Mouse (Mus musculus): ENCODE data around the gene Snx33.
"Not testable (repeated sequence)": the region's sequence is repeated elsewhere in the genome, so short reads cannot be mapped to it uniquely, and the experiment has no call there.

Gene Snx33

DNA sequence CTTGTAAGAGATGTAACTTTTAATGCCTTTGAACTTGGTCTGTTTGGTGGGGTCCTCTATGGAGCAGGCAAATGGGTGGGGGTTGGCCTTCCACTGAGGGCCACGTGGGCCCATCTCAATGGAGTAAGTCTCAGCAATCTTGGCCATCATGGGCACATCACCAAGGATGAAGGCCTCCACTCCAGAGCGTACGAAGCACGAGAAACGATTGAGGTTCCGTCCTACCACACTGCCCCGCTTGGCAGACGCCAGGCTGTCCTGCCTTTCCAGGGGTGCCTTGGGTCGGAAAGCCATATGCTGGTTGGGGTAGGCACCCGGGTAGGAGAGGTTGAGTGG is 2.2 kb downstream of the Snx33 start:
- no peak for DNase-seq (ENCODE audit: extremely low read depth, low read depth)

- no peak for DNase-seq (ENCODE audit: extremely low read depth, low read depth)
These were observed 2.7 kb downstream of the Snx33 start for GRCm38 (mm10) chr9:56925291-56926024.

- peak; percentile 26 for DNase-seq (ENCODE audit: extremely low read depth, low read depth)
These were observed 3.5 kb downstream of the Snx33 start for GRCm38 (mm10) chr9:56924651-56925027.

GRCm38 (mm10) chr9:56923841-56924650 is 4.1 kb downstream of the Snx33 start:
- no peak for DNase-seq (ENCODE audit: extremely low read depth, low read depth)

DNA sequence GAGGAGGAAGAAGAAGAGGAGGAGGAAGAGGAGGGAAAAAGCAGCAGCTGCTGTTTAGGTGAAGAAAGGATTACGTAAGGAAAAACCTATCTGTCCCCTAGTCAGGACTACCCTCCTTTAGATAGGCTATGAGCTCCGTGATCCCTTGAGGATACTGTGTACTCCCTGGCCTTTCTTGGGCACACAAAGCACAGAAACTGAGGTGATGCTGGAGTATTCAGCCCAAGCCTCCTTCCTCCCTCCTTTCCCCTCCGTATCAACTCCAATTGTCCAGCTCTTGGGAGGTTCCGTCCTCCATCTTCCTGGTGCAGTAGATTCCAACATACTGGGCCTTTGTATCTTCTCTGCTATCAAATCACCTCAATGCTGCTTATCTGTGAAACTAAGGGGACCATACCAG is 5.4 kb downstream of the Snx33 start:
- no peak for DNase-seq (ENCODE audit: extremely low read depth, low read depth)

- no peak for DNase-seq (ENCODE audit: extremely low read depth, low read depth)
These were observed 9.7 kb downstream of the Snx33 start for GRCm38 (mm10) chr9:56918466-56918865.

- DNase-seq (ENCODE audit: extremely low read depth, low read depth), result no peak
These were observed 11.0 kb downstream of the Snx33 start for GRCm38 (mm10) chr9:56917131-56917530.

GRCm38 (mm10) chr9:56915695-56916410 is 12.3 kb downstream of the Snx33 start:
- no peak for DNase-seq (ENCODE audit: extremely low read depth, low read depth)

- no peak for DNase-seq (ENCODE audit: extremely low read depth, low read depth)
These were observed 13.1 kb downstream of the Snx33 start for GRCm38 (mm10) chr9:56915116-56915515.

GRCm38 (mm10) chr9:56913991-56914390 is 14.2 kb downstream of the Snx33 start:
- DNase-seq (ENCODE audit: extremely low read depth, low read depth), result no peak

GRCm38 (mm10) chr9:56911017-56911416 is 17.2 kb downstream of the Snx33 start:
- DNase-seq (ENCODE audit: extremely low read depth, low read depth), result no peak

DNA sequence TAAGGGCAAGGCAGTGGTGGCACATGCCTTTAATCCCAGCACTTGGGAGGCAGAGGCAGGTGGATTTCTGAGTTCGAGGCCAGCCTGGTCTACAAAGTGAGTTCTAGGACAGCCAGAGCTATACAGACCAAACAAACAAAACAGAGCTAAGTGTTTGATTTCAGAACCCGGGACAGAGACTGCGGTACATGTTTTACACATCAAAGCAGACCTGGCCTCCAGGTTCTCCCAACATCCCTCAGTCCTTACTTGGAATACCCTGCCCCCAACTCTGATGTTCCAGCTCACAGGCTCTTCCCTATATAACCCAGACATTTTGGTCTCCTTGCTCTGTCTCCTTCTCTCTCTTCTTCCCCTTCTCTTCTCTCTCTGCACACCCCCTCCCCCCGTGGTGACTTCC is 18.2 kb downstream of the Snx33 start:
- DNase-seq (ENCODE audit: extremely low read depth, low read depth), result not testable (repeated sequence)

DNA sequence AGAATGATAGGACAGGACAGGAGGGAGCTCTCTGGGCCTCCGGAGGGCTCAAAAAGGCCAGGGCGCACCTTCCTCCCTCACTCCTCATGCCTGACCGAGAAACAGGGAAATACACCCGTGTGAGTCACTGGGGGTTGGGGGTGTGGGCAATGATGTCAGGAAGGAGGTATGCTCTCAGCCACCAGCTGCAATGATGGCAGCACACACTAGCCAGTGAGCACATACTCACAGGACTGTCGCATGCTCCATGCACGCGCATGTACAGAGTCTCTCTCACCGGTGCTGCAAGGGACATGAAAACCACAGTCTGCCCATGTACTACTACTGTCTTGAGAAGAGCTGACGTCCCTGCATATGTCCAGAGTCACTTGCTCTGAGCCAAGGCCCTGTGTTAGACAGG is 20.6 kb downstream of the Snx33 start:
- DNase-seq (ENCODE audit: extremely low read depth, low read depth), result no peak

GRCm38 (mm10) chr9:56903662-56904061 is 24.5 kb downstream of the Snx33 start:
- no peak for DNase-seq (ENCODE audit: extremely low read depth, low read depth)

DNA sequence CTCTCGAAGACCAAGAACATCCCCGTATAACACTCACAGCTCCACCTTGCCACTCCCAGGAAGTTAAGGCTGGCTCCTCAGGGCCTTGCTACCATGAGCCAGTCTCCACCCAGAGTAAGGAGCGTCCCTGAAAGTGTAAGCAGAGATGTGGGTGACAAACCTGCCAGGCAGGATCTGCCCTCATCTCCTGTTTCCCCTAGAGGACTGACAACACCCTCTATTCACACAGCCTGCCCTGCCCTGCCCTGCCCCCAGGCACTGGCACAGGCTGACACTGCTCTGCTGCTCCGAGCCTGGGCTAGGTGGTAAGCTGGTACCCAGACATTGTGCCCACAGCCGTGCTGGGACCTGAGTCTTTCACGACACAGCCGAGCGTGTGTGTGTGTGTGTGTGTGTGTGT is 27.0 kb downstream of the Snx33 start:
- DNase-seq (ENCODE audit: extremely low read depth, low read depth), result no peak

GRCm38 (mm10) chr9:56900571-56900970 is 27.6 kb downstream of the Snx33 start:
- no peak for DNase-seq (ENCODE audit: extremely low read depth, low read depth)

- DNase-seq (ENCODE audit: extremely low read depth, low read depth), result no peak
These were observed 28.1 kb downstream of the Snx33 start for GRCm38 (mm10) chr9:56900060-56900459.

DNA sequence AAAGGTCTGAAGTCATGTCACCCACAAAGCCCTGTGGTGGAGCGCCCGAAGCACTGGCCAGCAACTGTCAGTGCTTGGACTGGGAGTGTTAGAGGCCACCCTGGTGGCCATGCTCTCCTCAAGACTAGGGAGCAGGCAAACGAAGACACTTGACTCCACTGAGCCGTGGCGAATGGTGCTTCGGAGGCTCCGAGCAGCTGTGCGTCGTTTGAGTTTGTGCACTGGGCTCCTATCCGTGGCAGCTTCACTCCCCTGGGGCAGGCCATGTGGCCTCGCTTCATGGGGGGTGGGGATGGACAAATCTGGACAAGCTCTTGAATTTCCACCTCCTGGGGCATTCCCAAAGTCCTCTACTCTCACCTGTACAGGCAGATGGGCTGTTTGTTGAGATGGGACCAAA is 28.8 kb downstream of the Snx33 start:
- DNase-seq (ENCODE audit: extremely low read depth, low read depth), result no peak

- DNase-seq (ENCODE audit: extremely low read depth, low read depth), result no peak
These were observed 31.4 kb downstream of the Snx33 start for GRCm38 (mm10) chr9:56896779-56897178.

DNA sequence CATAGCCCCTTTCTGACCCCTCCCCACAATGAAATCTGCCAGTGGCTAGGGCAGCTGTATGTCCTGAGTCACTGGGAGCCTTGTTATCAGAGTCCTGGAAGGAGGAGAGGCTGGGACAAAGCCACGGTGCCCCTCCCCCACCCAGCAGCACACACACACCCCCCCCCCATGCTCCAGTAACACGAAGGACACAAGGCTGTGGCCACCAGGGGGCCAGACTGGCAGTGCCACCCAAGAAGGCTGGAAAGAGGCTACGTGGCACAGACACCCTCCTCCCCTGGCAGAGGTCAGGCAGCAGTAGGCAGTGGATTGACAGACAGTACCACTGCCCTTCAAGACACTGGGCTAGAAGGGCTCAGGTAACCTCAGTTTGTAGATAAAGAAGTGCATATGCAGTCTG is 34.2 kb downstream of the Snx33 start:
- no peak for DNase-seq (ENCODE audit: extremely low read depth, low read depth)

GRCm38 (mm10) chr9:56893313-56893712 is 34.9 kb downstream of the Snx33 start:
- DNase-seq (ENCODE audit: extremely low read depth, low read depth), result no peak

DNA sequence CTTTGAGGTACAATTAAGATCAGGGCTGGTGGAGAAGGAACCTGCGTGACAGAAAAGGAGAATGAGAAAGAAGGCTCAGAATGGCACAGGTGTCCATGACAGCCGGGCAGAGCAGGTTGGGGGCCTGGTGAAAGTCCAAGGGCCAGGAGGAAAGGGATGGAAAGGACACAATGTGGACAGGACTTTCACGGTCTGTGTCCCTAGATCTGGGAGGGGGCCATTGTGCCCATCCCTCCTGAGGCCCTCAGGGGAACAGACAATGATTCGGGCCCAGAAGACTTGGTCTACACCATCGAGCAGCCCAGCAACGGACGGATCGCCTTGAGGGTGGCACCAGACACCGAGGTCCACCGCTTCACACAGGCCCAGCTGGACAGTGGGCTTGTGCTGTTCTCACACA is 36.1 kb downstream of the Snx33 start:
- no peak for DNase-seq (ENCODE audit: extremely low read depth, low read depth)

All from MEL-GATA-1-ER (cell line).